Mouse (Mus musculus): ENCODE data around the gene Myo1h.

Gene Myo1h

GRCm38 (mm10) chr5:114384448-114384847, 95.5 kb downstream of the Myo1h start:
- DNase-seq (ENCODE audit: low spot score in 2 of 2), result no peak

- no peak for DNase-seq (ENCODE audit: low spot score in 2 of 2)
Observed at GRCm38 (mm10) chr5:114393169-114393568, 104.2 kb downstream of the Myo1h start.

GRCm38 (mm10) chr5:114406592-114406991, 117.6 kb downstream of the Myo1h start:
- no peak for DNase-seq (ENCODE audit: low spot score in 2 of 2)

GRCm38 (mm10) chr5:114407269-114407668, 118.3 kb downstream of the Myo1h start:
- DNase-seq (ENCODE audit: low spot score in 2 of 2), result no peak

GRCm38 (mm10) chr5:114407810-114408209, 118.8 kb downstream of the Myo1h start:
- no peak for DNase-seq (ENCODE audit: low spot score in 2 of 2)

- DNase-seq (ENCODE audit: low spot score in 2 of 2), result no peak
Observed at GRCm38 (mm10) chr5:114408846-114409245, 119.9 kb downstream of the Myo1h start.

- no peak for DNase-seq (ENCODE audit: low spot score in 2 of 2)
Observed at GRCm38 (mm10) chr5:114410429-114410828, 121.5 kb downstream of the Myo1h start.

- no peak for DNase-seq (ENCODE audit: low spot score in 2 of 2)
Observed at GRCm38 (mm10) chr5:114412361-114412998, 123.5 kb downstream of the Myo1h start.

- no peak for DNase-seq (ENCODE audit: low spot score in 2 of 2)
Observed at GRCm38 (mm10) chr5:114413067-114413735, 124.2 kb downstream of the Myo1h start.
